Mouse (Mus musculus) ES-Bruce4 (cell line): Measurements from ENCODE around the gene Olfr288.

Experiments used
- CTCF ChIP-seq: IDR thresholded peaks from one replicate; pipeline ENCODE4 v1.8.1; 2011; ENCODE audit warnings: low read depth, low read length
- EP300 ChIP-seq: IDR thresholded peaks from 2 replicates; pipeline ENCODE4 v1.6.1; 2011; ENCODE audit warnings: low read depth, low read length; ENCODE audit not compliant: insufficient read depth
- POLR2A ChIP-seq: IDR thresholded peaks from one replicate; pipeline ENCODE4 v1.8.1; 2011; ENCODE audit warnings: low read length; ENCODE audit not compliant: insufficient read depth

DNA sequence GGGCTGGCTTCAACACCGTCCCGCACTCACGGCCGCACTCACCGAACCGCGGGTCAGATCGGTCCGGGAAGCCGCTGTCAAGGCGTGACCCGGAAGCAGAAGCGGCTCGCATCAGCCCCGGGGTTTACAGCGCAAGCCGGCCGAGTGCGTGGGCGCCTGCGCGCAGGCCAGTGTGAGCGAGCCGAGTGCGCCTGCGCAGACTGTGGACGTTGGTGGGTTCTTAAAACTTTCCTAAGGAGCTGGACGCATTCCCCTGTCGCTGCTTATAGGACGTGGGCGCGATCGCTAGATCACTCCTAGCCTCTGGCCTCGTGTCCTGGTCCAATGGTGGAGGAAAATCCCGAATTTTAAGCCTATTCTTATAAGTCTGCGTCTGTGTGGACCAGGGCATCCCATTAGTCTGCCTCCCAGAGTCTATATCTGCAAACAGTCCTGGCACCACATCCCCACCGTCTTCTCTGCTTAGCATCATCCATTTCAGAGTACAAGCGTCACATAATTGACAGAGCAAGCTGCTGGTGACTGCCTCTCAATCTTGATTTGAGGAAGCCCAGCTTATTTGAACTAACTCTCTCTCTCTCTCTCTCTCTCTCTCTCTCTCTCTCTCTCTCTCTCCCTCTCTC is 49.7 kb downstream of the Olfr288 start:
- TF ChIP-seq POLR2A (peak; percentile 13), CTCF (no peak), EP300 (peak; percentile 56; the same call in 1 of the 2 replicates)
